Mouse (Mus musculus) cortical plate, adult 2 months (tissue): ENCODE data around the gene Gm44511.

Experiments used
- CTCF ChIP-seq: fragments of 200-500 bp; IDR thresholded peaks from 2 replicates; pipeline ENCODE4 v1.5.1; 2011; ENCODE audit warnings: mild to moderate bottlenecking, control low read depth, low read length; ENCODE audit not compliant: insufficient read depth; ENCODE audit errors: extremely low read depth
- POLR2A ChIP-seq: fragments of 200-500 bp; IDR thresholded peaks from 2 replicates; pipeline ENCODE4 v1.6.1; 2011; ENCODE audit warnings: mild to moderate bottlenecking, low read length, control low read depth; ENCODE audit not compliant: insufficient read depth; ENCODE audit errors: extremely low read depth

DNA sequence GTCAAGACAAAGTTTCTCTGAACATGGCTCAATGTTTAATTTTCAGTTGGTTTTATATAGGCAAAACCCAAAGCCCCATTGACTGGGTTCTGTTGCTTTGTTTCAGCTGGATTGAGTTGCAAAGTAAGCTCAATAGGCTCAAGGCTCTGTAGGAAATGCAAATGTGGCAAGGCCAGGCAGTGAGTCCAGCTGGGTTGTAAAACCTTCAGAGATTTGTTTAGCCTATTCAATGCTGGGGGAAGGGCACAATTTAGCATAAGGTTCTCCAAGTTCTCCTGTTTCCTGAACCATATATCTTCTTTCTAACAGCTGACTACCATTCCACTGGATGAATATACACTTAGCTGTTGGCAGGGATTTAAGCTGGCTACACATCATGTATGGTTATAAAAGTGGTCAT is 91.2 kb downstream of the Gm44511 start:
- TF ChIP-seq CTCF (no peak), POLR2A (no peak)
